Mouse (Mus musculus) T-helper 2 cell (primary cell): Measurements from ENCODE around the gene Antxr1.
"Not testable (repeated sequence)": the region's sequence is repeated elsewhere in the genome, so short reads cannot be mapped to it uniquely, and the experiment has no call there.

Experiments
- in situ Hi-C: fragments of 300-600 bp; cut with MboI, MseI; formaldehyde crosslinking; loops from one replicate; pipeline ENCODE4 v1.15.1; 2025; ENCODE audit warnings: high pct_unique_total_duplicates

Gene Antxr1

DNA sequence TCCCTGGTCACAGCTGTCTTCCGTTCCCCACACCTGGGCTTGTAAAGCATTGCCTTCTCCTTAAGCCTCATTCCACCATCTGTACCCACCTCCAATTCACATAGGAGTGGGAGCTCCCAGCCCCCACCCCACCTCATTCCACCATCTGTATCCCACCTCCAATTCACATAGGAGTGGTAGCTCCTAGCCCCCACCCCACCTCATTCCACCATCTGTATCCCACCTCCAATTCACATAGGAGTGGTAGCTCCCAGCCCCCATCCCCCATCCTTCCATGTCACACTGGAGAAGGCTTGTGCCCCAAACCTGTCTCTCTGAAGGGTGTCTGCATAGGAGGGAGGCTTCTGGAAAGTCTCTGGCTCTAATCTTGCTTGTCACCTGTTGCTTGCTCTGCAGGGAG, 232.3 kb downstream of the Antxr1 start:
- in situ Hi-C loops, result loop anchor here (5.0 kb wide), 2 partner anchors 174 to 224 kb away; no protein-coding TSS in a partner anchor

DNA sequence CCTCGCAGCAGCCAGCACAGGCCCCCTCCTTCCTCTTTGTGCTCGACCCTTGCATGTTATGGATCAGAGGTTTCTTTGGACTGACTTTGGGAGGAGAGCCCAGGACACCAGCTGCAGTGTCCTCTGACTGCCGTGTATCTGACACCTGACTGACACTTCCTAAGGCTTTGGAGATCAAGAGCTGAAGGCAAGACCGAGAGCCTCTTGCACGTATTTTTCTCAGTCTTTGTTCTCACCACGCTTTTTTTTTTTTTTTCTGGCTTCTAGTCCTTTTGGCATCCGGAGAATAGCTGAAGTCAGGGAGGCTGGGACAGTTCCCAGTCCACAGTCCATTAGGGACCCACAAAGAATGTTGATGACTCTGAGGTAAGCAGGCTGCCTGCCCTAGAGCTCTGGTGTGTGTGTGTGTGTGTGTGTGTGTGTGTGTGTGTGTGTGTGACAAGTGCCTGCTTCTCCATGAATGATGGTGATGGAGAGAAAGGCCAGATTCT, 233.2 kb downstream of the Antxr1 start:
- in situ Hi-C loops, result loop anchor here (5.0 kb wide), 2 partner anchors 175 to 225 kb away; no protein-coding TSS in a partner anchor

DNA sequence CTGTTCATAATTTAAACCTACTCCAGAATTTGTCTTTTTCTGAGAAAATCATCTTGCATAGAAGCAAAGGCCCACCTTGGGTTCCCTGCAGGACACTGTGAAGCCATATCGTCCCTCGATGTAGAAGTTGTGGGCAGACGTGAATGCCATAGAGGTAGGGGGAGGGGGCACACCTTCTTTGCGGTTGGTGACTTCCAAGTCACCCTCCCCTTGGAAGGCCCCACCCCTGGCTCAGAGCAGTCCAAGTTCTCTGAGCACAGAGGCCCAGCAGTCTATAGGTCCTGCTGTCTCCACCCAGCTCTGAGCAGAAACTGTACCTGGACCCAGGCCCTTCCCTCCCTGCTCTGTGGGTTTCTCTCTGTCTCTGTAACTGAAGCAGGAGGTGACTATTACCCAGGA, 233.7 kb downstream of the Antxr1 start:
- in situ Hi-C loops, result loop anchor here (5.0 kb wide), 2 partner anchors 175 to 225 kb away; no protein-coding TSS in a partner anchor

DNA sequence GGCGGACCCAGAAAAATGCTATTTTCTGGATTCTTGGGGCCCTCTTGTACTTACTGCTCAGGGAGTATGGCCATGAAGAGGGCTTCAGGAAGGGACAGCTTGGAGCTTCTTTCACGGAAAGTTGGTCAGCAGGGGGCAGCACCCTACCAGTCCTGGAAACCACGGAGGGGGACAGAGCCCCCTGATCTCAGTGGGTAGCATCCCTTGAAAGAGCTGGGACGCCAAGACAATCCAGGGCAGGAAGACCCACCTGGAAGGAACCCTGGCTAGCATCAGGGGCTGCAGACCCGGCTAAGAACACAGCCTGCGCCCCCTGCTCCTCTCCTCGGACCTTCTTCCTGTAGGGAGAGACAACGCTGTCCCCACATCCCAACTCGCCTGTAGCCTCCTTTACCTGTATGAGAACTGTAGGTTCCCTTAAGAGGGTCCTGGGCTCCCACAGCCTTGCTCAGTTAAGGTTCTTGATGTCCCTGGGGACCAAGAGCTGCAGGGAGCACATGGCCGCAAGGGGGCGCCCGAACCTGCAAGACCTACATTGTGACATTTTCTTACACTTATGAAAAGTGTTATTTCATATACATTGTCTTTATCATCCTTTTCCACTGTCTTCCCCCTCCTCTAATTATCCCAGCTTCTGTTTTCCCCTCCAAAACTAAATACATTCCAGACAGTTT, 234.2 kb downstream of the Antxr1 start:
- in situ Hi-C loops, result loop anchor here (5.0 kb wide), 2 partner anchors 176 to 226 kb away; no protein-coding TSS in a partner anchor

DNA sequence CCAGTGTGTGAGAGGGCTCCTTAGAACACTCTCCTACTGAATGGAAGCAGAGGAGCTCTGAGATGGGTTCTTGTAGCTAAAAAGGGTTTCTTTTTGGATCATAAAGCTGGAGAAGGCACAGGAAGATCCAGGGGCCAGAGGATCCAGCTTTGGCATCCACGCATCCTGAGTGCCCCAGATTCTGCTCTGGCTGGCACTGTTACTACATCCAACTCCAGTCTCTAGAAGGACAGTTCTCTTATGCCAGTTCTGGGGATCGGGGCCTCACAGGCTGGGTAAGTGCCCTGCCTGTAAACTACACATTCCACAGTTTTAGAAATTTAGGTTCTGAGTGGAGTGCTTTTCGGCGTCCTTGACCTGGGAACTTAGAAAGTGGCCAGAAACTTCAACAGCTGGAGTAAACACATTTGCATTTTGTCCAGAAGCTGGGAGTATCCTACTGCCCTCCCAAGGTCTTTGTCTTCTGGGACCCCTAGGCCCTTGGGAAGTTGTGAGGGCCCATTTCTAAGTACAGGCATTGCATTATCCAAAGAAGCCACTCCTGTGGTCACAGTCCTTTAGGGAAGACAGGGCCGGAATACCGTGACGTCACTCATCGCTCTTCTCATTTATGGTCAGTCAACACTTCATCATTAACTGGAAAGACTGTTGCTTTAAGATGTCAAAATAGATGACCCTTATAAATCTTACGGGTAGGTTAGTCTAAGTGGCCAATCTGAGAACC, 235.2 kb downstream of the Antxr1 start:
- in situ Hi-C loops, result loop anchor here (5.0 kb wide), 2 partner anchors 177 to 227 kb away; no protein-coding TSS in a partner anchor

DNA sequence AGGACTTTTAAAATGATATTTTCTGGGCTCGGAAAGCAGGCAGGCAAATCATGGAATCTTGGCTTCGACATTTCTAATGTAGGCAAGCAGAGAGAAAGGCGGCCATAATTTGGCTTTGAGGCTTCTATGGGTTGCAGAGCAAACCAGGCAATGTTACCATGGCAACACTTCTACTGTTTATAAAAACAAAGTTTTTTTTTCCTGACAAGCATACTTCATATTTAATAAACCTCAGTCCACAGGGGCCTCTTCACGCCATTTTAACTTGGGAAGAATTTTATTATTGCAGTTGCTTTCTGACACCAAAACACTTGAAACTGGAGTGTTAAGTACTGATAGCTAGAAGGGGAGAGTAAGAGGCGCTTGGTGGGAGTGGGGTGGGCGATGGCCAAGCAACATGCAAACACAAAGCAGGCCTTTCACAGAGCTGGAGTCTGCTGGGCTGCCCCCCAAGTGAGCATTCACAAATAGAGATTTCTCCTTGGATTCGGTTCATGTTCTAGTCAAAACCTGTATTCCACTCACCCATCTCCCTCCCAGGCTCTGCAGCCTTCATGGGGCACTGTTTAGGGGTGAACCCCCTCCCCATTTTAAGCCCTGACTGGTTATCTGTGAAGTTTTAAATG, 235.8 kb downstream of the Antxr1 start:
- in situ Hi-C loops, result loop anchor here (5.0 kb wide), 2 partner anchors 178 to 228 kb away; no protein-coding TSS in a partner anchor

DNA sequence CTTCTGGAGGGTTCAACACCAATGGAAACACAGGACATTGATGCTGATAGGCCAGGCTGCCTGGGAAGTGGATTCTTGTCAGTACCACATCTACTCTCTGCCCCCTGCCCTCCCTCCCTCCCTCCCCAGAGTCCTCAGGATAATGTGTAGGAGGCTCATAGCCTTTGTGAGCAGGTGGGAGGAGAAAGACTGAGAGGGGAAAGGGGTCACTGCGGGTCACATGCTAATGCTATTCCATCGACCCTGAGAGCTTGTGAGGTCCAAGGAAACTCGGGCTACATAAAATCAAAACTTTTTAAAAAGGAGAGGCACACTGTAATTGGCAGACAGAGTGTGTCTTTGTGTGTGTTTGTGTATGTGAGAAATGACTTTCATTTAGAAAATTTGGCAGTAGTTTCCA, 236.4 kb downstream of the Antxr1 start:
- in situ Hi-C loops, result no loop called here

DNA sequence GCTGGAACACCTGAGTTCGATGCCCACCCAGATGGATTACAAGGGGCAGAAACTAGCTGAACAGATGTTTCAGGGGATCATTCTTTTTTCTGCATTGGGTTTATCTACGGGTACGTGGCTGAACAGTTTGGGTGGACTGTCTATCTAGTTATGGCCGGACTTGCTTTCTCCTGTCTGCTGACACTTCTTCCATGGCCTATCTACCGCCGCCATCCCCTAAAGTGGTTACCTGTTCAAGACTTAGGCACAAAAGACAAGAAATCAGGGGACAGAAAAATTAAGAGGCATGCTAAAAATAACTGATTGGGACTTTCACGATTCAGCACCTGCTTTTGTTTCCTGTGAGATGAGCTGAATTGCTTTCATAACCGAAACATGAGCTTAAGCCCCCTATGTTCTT, 242.0 kb downstream of the Antxr1 start:
- in situ Hi-C loops, result not testable (repeated sequence)

DNA sequence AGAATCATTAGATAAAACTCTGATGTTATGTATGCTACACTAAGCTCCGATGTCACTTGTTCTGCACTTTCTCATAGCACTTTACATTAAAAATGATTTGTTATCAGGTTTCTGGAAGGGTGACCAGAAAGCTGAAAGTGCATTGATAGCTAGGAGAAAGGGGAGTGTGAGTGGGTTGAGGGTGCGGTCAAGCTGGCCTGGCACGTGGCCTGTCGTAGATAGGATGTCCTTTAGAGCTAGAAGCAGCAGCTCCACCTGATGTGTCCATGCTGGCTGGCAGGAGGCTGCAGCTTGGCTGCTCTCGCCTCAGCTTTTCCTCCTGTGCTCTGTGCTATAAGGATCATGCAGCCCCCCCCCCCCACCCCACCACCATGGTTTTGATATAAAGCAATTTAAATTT, 243.1 kb downstream of the Antxr1 start:
- in situ Hi-C loops, result no loop called here

DNA sequence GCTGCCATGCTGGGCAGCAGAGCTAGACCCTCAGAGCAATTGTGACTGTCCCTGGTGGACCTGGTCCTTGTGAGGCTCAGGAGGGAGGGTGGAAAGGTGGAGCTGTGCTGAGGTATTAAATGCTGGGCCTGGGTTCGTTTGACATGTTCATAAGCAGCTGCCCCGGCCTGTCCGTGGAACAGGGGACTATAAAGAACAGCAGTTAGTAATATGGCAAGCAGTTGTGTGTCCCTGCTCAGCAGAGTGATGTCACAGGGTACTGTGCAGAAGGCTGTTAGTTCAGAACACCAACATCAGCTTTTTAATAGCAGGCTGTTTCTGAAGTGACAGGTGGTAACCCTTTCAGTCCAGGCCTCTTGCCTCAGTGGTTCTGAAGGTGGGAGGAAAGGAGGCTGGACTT, 244.7 kb downstream of the Antxr1 start:
- in situ Hi-C loops, result no loop called here

DNA sequence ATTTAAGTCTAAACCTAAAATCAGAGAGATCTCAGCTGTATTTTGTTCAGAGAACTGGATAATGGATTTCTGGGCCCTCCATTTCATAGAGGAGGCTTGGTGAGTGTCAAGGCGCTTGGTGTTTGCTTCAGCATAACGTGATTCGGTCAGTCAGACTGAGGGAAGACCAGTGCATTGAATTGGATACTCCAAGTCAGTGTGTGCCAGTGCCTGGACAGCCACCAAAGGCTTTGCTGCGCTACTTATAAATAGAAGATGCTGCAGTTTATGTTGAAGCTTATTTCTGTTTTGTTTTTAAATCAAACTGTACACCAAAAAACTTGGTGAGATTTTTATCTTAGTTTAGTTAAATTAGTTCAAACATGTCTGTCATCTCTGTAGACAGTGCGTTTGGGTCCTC, 247.3 kb downstream of the Antxr1 start:
- in situ Hi-C loops, result no loop called here

DNA sequence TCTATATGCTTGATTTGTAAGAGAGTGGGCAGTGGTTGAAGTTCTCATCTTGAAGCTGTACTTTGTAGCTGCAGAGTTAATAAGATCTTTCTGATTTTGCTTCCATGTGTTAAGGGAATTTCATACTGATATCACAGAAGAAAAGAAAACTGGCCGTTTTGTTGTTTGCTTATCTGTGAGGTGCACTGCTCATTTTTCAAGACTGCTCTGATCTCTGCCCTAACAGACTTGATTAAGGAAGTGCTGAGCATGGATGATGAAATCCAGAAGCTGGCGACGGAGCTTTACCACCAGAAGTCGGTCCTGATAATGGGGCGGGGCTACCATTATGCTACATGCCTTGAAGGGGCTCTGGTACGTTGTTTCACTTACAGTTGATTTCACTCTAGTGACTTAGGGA, 250.6 kb downstream of the Antxr1 start:
- in situ Hi-C loops, result no loop called here
